Mouse (Mus musculus) embryo, embryonic 11 days (tissue): Measurements from ENCODE around the gene Mpp5.

ENCODE experiments used
- DNase-seq: peaks from one replicate; pipeline ENCODE4 v3.0.0-alpha.2; 2015

Mpp5 gene

DNA sequence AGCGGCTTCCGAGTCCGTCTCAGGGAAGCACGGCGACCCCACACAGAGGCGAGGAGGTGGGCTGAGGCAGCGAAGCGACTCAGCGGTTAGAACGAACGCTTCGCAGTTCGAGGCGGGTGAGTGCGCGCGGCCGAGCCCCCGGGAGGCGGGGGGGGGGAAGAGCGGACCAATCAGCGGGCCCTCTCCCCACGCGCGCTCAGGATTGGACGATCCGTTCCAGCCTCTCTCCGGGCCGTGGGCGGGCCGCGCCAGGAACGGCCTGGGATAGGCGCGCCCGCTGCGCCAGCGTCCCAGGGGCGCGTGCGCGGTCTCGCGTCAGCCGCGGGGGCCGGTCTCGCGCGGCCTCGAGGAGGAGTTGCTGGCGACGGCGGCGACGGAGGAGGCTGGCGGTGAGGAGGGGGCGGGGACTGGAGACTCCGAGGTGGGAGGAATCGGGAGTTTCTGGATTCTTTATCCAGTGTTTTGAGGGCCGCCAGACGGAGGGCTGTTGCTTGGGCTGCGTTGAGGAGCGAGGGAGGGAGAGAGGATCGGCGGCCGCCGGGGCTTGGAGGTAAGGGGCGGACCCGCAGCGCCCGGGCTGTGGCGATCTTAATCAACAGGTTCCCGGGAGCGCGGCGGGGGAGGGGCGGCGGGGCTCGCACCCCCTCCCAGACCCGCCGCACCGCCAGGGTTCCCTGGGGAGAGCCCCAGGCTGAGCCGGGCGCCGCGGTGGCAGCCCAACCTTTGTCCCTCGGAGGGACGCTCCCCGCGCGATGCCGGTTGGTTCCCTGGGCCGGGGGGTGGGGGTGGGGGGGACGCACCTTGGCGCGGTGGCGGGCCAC, at the start of gene Mpp5:
Gene Mpp5, plus strand, starts transcription at position 351 of the 821 bp plus-strand sequence.
- DNase-seq = peak; percentile 99

GRCm38 (mm10) chr12:78717783-78718182, 30.9 kb upstream of the Mpp5 start:
- no peak for DNase-seq

- DNase-seq = no peak
Measured at GRCm38 (mm10) chr12:78727723-78728122, 21.0 kb upstream of the Mpp5 start.

DNA sequence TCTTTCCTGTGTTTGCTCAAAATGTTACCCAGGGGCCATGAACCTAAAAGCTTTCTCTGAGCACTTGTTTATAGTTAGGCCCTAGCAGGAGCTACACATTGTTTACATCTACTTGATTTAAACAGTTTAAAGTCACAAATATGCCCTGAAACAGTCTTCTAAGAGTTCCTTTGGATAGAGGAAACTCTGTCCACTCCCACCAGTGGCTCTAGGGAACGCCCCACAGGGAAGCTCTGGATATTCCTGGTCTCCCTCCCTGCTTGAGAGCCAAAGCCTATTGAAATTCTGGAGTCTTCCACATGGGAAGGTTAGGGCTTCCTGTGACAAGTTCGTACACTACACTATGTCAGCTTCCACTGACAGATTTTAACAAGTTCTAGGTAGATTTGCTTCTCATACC, 9.1 kb upstream of the Mpp5 start:
- DNase-seq = no peak

DNA sequence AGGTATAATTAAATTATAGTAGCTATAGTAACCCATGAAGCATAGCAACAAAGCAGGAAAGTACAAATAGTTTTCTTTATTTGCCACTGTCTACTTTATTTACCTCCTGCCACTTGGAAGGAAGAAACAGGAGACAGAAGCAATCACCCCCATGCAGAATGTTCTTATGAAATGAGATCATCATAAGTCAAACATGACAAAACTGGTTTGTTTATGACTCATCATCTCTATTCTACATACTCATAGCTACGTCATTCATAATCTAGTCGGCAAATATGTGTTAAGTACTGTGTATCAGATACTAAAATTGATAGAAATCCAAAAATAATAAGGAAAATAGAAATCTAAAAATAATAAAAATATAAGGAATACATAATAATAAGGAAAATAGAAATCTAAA, 8.4 kb upstream of the Mpp5 start:
- no peak for DNase-seq

- DNase-seq = no peak
Measured at GRCm38 (mm10) chr12:78746226-78746625, 2.5 kb upstream of the Mpp5 start.

DNA sequence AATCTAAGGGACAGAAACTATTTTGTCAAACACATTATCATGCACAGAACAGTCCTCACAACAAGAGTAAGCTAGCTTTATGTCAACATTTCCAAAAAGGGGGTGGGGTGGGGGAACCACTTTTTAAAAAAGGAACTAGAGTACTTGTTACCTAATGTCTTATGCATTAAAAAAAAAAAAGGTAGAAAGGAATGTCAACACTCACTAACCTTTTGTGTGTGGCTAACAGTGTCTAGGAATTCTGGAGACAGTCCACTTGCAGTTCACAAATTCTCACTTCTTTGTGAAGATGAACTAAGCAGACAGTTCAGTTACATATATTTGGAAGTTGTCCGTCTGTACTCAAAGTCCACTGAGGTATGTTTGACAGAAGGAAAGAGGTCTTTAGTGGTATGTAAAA, 1.3 kb upstream of the Mpp5 start:
- DNase-seq = no peak

DNA sequence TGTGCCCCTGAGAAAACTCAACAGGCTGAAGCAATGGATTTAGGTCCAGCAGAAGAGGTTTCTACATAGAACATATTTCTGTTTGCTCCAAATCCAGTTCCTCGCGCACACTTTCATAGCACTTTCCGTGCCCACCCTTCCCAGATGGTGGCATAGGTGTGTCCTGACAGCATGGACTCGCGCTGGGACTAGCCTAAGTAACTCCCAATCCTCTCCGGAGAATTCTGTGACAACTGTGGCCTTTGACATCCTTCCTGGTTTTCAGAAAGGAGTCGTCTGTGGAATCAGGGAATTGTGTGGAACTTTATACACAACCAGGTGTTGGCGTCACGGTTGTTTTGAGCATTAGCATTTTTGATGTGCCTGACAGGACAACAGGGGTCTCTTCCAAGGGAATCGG, 594 bp upstream of the Mpp5 start:
- DNase-seq = peak; percentile 46

- DNase-seq = peak; percentile 76
Measured at GRCm38 (mm10) chr12:78749378-78749801, 683 bp downstream of the Mpp5 start.

- no peak for DNase-seq
Measured at GRCm38 (mm10) chr12:78761979-78762378, 13.3 kb downstream of the Mpp5 start.

- DNase-seq = no peak
Measured at GRCm38 (mm10) chr12:78769031-78769713, 20.5 kb downstream of the Mpp5 start.

GRCm38 (mm10) chr12:78773211-78773610, 24.5 kb downstream of the Mpp5 start:
- DNase-seq = no peak

- DNase-seq = peak; percentile 17
Measured at GRCm38 (mm10) chr12:78777916-78778315, 29.2 kb downstream of the Mpp5 start.

- no peak for DNase-seq
Measured at GRCm38 (mm10) chr12:78778423-78779067, 29.8 kb downstream of the Mpp5 start.

GRCm38 (mm10) chr12:78788266-78788873, 39.7 kb downstream of the Mpp5 start:
- no peak for DNase-seq

DNA sequence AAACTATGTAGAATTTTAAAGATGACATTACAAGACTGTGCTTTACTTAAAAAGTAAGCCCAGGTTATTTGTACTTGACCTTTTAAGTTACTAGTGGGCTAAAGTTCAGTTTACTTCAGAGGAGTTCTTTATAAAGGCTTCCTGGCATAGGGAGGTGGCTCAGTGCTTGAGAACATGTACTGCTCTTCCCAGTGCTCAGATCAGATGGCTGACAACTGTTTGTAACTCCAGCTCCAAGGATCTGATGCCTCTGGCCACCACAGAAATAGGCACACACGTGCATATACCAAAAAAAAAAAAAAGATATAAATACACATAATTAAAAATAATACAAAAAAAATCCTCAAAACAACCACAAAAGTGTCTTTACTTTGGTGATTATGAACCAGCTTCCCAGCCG, 42.1 kb downstream of the Mpp5 start:
- DNase-seq = no peak

GRCm38 (mm10) chr12:78794236-78794635, 45.5 kb downstream of the Mpp5 start:
- peak; percentile 34 for DNase-seq

GRCm38 (mm10) chr12:78800036-78800435, 51.3 kb downstream of the Mpp5 start:
- no peak for DNase-seq

DNA sequence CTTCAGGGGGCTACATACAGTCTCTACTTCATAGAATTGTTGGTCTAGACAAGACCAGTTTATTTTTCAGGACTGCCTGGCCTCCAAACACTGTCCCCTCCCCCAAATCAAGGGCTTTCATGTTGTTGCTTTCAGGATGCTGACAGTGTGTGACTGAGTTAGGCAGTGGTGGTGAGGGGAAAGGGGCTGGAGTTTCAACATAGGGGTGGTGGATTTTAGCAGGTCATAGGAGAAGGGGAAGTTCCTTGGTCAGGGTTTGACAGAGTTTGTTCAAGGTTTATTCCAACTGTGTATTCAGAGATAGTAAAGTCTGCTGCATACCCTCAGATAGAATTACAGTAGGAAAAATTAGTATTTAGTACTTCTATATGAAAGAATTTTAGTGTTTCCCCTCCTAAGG, 53.1 kb downstream of the Mpp5 start:
- DNase-seq = no peak

DNA sequence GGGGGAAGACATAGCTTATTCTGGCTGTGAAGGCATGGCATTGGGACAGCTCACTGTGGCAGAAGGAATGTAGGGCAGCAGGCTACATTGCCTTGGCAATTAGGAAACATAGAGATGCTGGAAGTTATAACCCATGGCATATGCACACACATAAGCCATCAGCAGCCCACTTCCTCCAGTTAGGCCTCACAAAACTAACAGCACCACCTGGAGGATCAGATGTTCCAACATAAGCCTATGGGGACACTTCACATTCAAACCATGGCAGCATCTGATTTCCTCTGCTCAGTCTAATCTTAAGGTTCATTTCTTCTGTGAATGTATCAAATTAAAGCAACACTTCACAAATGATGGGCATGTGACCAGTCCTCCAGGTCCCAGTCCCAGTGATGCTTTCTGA, 65.7 kb downstream of the Mpp5 start:
- peak; percentile 6 for DNase-seq

GRCm38 (mm10) chr12:78834496-78834895, 85.8 kb downstream of the Mpp5 start:
- no peak for DNase-seq

DNA sequence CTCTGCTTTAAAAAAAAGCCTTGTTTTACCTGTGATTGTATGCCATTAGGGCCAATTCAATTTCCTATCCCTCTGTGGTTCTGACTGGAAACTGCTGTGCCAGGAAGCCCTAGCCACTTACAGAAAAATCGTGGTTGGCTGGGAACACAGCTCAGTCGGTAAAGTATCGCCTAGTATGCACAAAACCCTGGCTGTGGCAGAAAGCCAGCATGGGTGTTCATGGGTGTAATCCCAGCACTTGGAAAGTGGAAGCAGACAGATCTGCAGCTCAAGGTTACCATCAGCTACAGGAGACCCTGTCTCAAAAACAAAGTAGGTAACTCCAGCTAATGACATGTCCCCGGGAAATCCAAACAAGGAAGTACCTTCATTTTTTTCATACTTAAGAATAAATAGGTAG, 91.2 kb downstream of the Mpp5 start:
- DNase-seq = no peak

DNA sequence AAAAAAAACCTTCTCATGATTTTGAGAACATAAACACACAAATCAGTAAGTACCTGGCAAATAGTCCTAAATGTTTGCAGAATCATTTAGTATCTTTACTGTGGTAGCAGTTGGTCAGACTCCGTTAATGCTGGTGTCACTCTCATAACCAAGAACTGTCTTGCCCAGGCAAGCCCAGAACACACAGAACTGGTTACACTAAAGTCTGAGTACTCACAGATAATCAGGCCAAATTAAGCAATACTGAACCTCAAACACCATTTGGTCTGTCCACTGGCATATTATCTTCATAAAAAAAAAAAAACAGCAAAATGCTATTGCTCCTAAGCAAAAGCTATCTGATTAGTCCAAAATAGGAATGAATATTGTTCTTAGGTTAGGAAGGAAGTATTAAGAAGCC, 93.7 kb downstream of the Mpp5 start:
- DNase-seq = no peak
